Mouse (Mus musculus) liver, embryonic 16.5 days (tissue): ENCODE measurements at regions not wholly inside any gene's neighbourhood (a gene's known extent, or its start where the extent isn't known, plus 50 kb on each side); places are given as distances from the start of the nearest gene placed in this dataset.
"Not testable (repeated sequence)": the region's sequence is repeated elsewhere in the genome, so short reads cannot be mapped to it uniquely, and the experiment has no call there.

Source experiments
- ATAC-seq: fragments of 200-750 bp; cut with Nextera tagmentation; 2 replicates; pipeline ENCODE4 v1.8.0; 2017; ENCODE audit warnings: low read depth, mild to moderate bottlenecking, moderate number of reproducible peaks, moderate library complexity
- H3K27ac ChIP-seq: fragments of 300-500 bp; sonication (generic); 2 replicates; pipeline ENCODE4 v1.5.1; 2014; ENCODE audit warnings: mild to moderate bottlenecking, low read length
- H3K27me3 ChIP-seq: fragments of 300-500 bp; sonication (generic); 2 replicates; pipeline ENCODE4 v1.6.1; 2014; ENCODE audit warnings: low read depth, low read length, mixed read lengths; ENCODE audit not compliant: control insufficient read depth, insufficient read depth
- H3K36me3 ChIP-seq: fragments of 300-500 bp; sonication (generic); 2 replicates; pipeline ENCODE4 v1.6.1; 2014; ENCODE audit warnings: mild to moderate bottlenecking; ENCODE audit not compliant: control insufficient read depth, insufficient read depth
- H3K4me1 ChIP-seq: fragments of 300-500 bp; sonication (generic); 2 replicates; pipeline ENCODE4 v1.6.1; 2014; ENCODE audit warnings: low read depth, low read length, mixed read lengths; ENCODE audit not compliant: control insufficient read depth
- H3K4me2 ChIP-seq: fragments of 300-500 bp; sonication (generic); 2 replicates; pipeline ENCODE4 v1.6.1; 2014; ENCODE audit warnings: low read depth, low read length, mixed read lengths
- H3K4me3 ChIP-seq: fragments of 300-500 bp; sonication (generic); 2 replicates; pipeline ENCODE4 v1.5.1; 2014; ENCODE audit warnings: low read depth, mild to moderate bottlenecking, low read length
- H3K9ac ChIP-seq: fragments of 300-500 bp; sonication (generic); 2 replicates; pipeline ENCODE4 v1.6.1; 2014; ENCODE audit warnings: low read depth, low read length
- H3K9me3 ChIP-seq: fragments of 300-500 bp; sonication (generic); replicated peaks from 2 replicates; pipeline ENCODE4 v1.6.1; 2016; ENCODE audit warnings: low read length; ENCODE audit not compliant: control insufficient read depth
- WGBS: fragments of 180-500 bp; shearing (Covaris S2); extraction: QIAGEN DNeasy Blood & Tissue Kit; methylation state at CpG from one replicate; pipeline ENCODE4 v1.1.7; 2014; ENCODE audit not compliant: insufficient replicate concordance; 5-methylcytosine and 5-hydroxymethylcytosine counted together

- H3K4me1 ChIP-seq, H3K36me3 ChIP-seq, H3K27ac ChIP-seq, H3K4me2 ChIP-seq, H3K4me3 ChIP-seq, H3K9me3 ChIP-seq, H3K9ac ChIP-seq, H3K27me3 ChIP-seq, ATAC-seq: not testable (repeated sequence)
- 76% methylated on average over 2 of the region's 2 CpGs for WGBS
These were observed 109.5 kb upstream of the Ywhaq start for GRCm38 (mm10) chr12:21526906-21527305.

- not testable (repeated sequence) for H3K9me3 ChIP-seq, H3K27ac ChIP-seq, H3K4me2 ChIP-seq, H3K4me1 ChIP-seq, H3K36me3 ChIP-seq, H3K4me3 ChIP-seq, H3K9ac ChIP-seq, H3K27me3 ChIP-seq, ATAC-seq
- 23% methylated on average over 6 of the region's 6 CpGs for WGBS
These were observed 108.1 kb upstream of the Ywhaq start for GRCm38 (mm10) chr12:21525567-21525966.

GRCm38 (mm10) chr12:21522621-21523020 is 105.2 kb upstream of the Ywhaq start:
- Histone ChIP-seq H3K9ac (no peak overlapping the region), H3K36me3 (no peaks in the 10 kb centered on the region), H3K27ac (no peak overlapping the region), H3K9me3 (no peaks in the 10 kb centered on the region), H3K4me1 (no peaks in the 10 kb centered on the region), H3K4me2 (no peak overlapping the region), H3K4me3 (no peak overlapping the region), H3K27me3 (no peaks in the 10 kb centered on the region)
- ATAC-seq, result no peak
- 32% methylated on average over 3 of the region's 3 CpGs for WGBS

- no peaks in the 10 kb centered on the region for H3K27me3 ChIP-seq
These were observed 101.6 kb upstream of the Ywhaq start for GRCm38 (mm10) chr12:21519058-21519457.

GRCm38 (mm10) chr12:21512736-21513135 is 95.3 kb upstream of the Ywhaq start:
- Histone ChIP-seq H3K27ac (no peak overlapping the region), H3K9me3 (no peaks in the 10 kb centered on the region), H3K4me1 (no peaks in the 10 kb centered on the region), H3K36me3 (no peaks in the 10 kb centered on the region), H3K4me2 (no peak overlapping the region), H3K27me3 (no peaks in the 10 kb centered on the region), H3K9ac (no peak overlapping the region), H3K4me3 (no peak overlapping the region)
- no peak for ATAC-seq
- WGBS, result 52% methylated on average over 2 of the region's 2 CpGs

More at GRCm38 (mm10) chr12:21519058-21519457, 101.6 kb upstream of the Ywhaq start:
- Histone ChIP-seq H3K9me3 (no peaks in the 10 kb centered on the region), H3K9ac (no peak overlapping the region), H3K4me2 (no peak overlapping the region), H3K27ac (no peak overlapping the region), H3K4me1 (no peaks in the 10 kb centered on the region), H3K4me3 (no peak overlapping the region), H3K36me3 (no peaks in the 10 kb centered on the region)
- no peak for ATAC-seq
- 47% methylated on average over 3 of the region's 3 CpGs for WGBS

GRCm38 (mm10) chr12:21511043-21511665 is 93.7 kb upstream of the Ywhaq start:
- Histone ChIP-seq H3K4me3 (no peak overlapping the region), H3K27ac (no peak overlapping the region), H3K27me3 (no peaks in the 10 kb centered on the region), H3K9ac (no peak overlapping the region), H3K9me3 (no peaks in the 10 kb centered on the region), H3K36me3 (no peaks in the 10 kb centered on the region), H3K4me2 (no peak overlapping the region), H3K4me1 (no peaks in the 10 kb centered on the region)
- 67% methylated on average over 8 of the region's 8 CpGs for WGBS
- ATAC-seq, result no peak

GRCm38 (mm10) chr12:21507080-21507479 is 89.6 kb upstream of the Ywhaq start:
- no peak for ATAC-seq
- Histone ChIP-seq H3K4me3 (no peak overlapping the region), H3K36me3 (no peaks in the 10 kb centered on the region), H3K27ac (no peak overlapping the region), H3K4me2 (no peak overlapping the region), H3K9me3 (no peaks in the 10 kb centered on the region), H3K27me3 (no peaks in the 10 kb centered on the region), H3K9ac (no peak overlapping the region), H3K4me1 (no peaks in the 10 kb centered on the region)
- WGBS, result 13% methylated on average over 1 of the region's 1 CpGs

GRCm38 (mm10) chr12:21505731-21506368 is 88.4 kb upstream of the Ywhaq start:
- no peak overlapping the region for H3K4me2 ChIP-seq
- no peak for ATAC-seq
- H3K9me3 ChIP-seq, result no peaks in the 10 kb centered on the region
- no peaks in the 10 kb centered on the region for H3K36me3 ChIP-seq
- no peaks in the 10 kb centered on the region for H3K4me1 ChIP-seq
- H3K9ac ChIP-seq, result no peak overlapping the region
- no peaks in the 10 kb centered on the region for H3K27me3 ChIP-seq
- H3K27ac ChIP-seq, result no peak overlapping the region
- WGBS, result 57% methylated on average over 6 of the region's 6 CpGs
- no peak overlapping the region for H3K4me3 ChIP-seq

GRCm38 (mm10) chr12:21503250-21503649 is 85.8 kb upstream of the Ywhaq start:
- WGBS, result 55% methylated on average over 4 of the region's 4 CpGs
- Histone ChIP-seq H3K4me2 (no peak overlapping the region), H3K27me3 (no peaks in the 10 kb centered on the region)

More at GRCm38 (mm10) chr12:21503250-21503649, 85.8 kb upstream of the Ywhaq start:
- Histone ChIP-seq H3K4me3 (no peak overlapping the region), H3K36me3 (no peaks in the 10 kb centered on the region), H3K9me3 (no peaks in the 10 kb centered on the region), H3K9ac (no peak overlapping the region), H3K4me1 (no peaks in the 10 kb centered on the region), H3K27ac (no peak overlapping the region)
- no peak for ATAC-seq
